Mouse (Mus musculus): ENCODE measurements around the gene Tex29. TPM values are rescaled to one million over a fixed set of nuclear protein-coding genes. Genes with fewer than 3 reads are reported as not detected.

The Tex29 gene
- polyA plus RNA-seq (2012; rRNA removed; ENCODE audit: low replicate concordance): not detected in 2 replicates

GRCm38 (mm10) chr8:11840174-11840573 is at the start of gene Tex29:
Gene Tex29 (plus strand): TSS chr8:11840474.

Other genes with a start within 250 kb of the Tex29 start
- gene Ankrd10, start 204.7 kb upstream of the Tex29 start, polyA plus RNA-seq (2012; rRNA removed; ENCODE audit: low replicate concordance): 55.6 and 62.0 TPM in 2 replicates
- gene 1700016D06Rik, start 139.4 kb upstream of the Tex29 start, polyA plus RNA-seq (2012; rRNA removed; ENCODE audit: low replicate concordance): not detected in 2 replicates
- gene Arhgef7, start 112.8 kb upstream of the Tex29 start, polyA plus RNA-seq (2012; rRNA removed; ENCODE audit: low replicate concordance): 33.3 and 35.1 TPM in 2 replicates

All from mammary gland, adult 2 months (tissue).